Mouse (Mus musculus) brain, embryonic 14.5 days (tissue): ENCODE results near the gene Mbd3.

Source experiments
- CTCF ChIP-seq: fragments of 200-500 bp; IDR thresholded peaks from 2 replicates; pipeline ENCODE4 v1.5.1; 2012; ENCODE audit warnings: inconsistent platforms, mild to moderate bottlenecking, moderate library complexity, borderline replicate concordance; ENCODE audit not compliant: insufficient read depth, insufficient read length; ENCODE audit errors: extremely low read depth
- POLR2A ChIP-seq: fragments of 200-500 bp; IDR thresholded peaks from 2 replicates; pipeline ENCODE4 v1.6.1; 2012; ENCODE audit warnings: mild to moderate bottlenecking, inconsistent platforms, borderline replicate concordance; ENCODE audit not compliant: poor library complexity, insufficient read depth, insufficient read length, severe bottlenecking; ENCODE audit errors: extremely low read depth

GRCm38 (mm10) chr10:80368392-80368791 is 31.0 kb downstream of the Mbd3 start:
- TF ChIP-seq CTCF = no peak
- no peak for TF ChIP-seq POLR2A
